Mouse (Mus musculus) neural tube, embryonic 11.5 days (tissue): Measurements from ENCODE around the gene Ston1. TPM values are rescaled to one million over a fixed set of nuclear protein-coding genes. Genes with fewer than 3 reads are reported as not detected.
A peak's percentile ranks its signal among the peaks of the same experiment; 100 is the strongest.

Experiments used
- ATAC-seq: fragments of 200-750 bp; cut with Nextera tagmentation; 2 replicates; pipeline ENCODE4 v1.8.0; 2017; ENCODE audit warnings: moderate number of reproducible peaks, mild to moderate bottlenecking, moderate TSS enrichment, moderate library complexity; ENCODE audit not compliant: insufficient read depth, low FRiP score, low TSS enrichment
- DNase-seq: peaks from one replicate; pipeline ENCODE4 v3.0.0-alpha.2; 2015; ENCODE audit warnings: low spot score
- H3K27ac ChIP-seq: fragments of 300-500 bp; sonication (generic); 2 replicates; pipeline ENCODE4 v1.5.1; 2014; ENCODE audit warnings: low read depth, mild to moderate bottlenecking, low read length
- H3K27me3 ChIP-seq: fragments of 300-500 bp; sonication (generic); 2 replicates; pipeline ENCODE4 v1.6.1; 2014; ENCODE audit warnings: mild to moderate bottlenecking, low read length, mixed read lengths; ENCODE audit not compliant: control insufficient read depth, insufficient read depth
- H3K36me3 ChIP-seq: fragments of 300-500 bp; sonication (generic); 2 replicates; pipeline ENCODE4 v1.6.1; 2014; ENCODE audit warnings: mild to moderate bottlenecking, low read length, moderate library complexity, mixed read lengths; ENCODE audit not compliant: control insufficient read depth, insufficient read depth
- H3K4me1 ChIP-seq: fragments of 300-500 bp; sonication (generic); 2 replicates; pipeline ENCODE4 v1.6.1; 2014; ENCODE audit warnings: low read length, mixed read lengths; ENCODE audit not compliant: control insufficient read depth, insufficient read depth
- H3K4me2 ChIP-seq: fragments of 300-500 bp; sonication (generic); 2 replicates; pipeline ENCODE4 v1.6.1; 2014; ENCODE audit warnings: low read depth, mild to moderate bottlenecking, moderate library complexity
- H3K4me3 ChIP-seq: fragments of 300-500 bp; sonication (generic); 2 replicates; pipeline ENCODE4 v1.5.1; 2014; ENCODE audit warnings: low read depth, low read length
- H3K9ac ChIP-seq: fragments of 300-500 bp; sonication (generic); 2 replicates; pipeline ENCODE4 v1.6.1; 2014; ENCODE audit warnings: mild to moderate bottlenecking, low read length
- H3K9me3 ChIP-seq: fragments of 300-500 bp; sonication (generic); 2 replicates; pipeline ENCODE4 v1.6.1; 2016; ENCODE audit warnings: low read length; ENCODE audit not compliant: control insufficient read depth
- WGBS: fragments of 180-500 bp; shearing (Covaris S2); extraction: QIAGEN DNeasy Blood & Tissue Kit; methylation state at CpG from one replicate; pipeline ENCODE4 v1.1.7; 2014; 5-methylcytosine and 5-hydroxymethylcytosine counted together
- polyA plus RNA-seq: library from polyadenylated mRNA; unstranded; fragments of >200 nt; fragmentation: Nextera tagmentation; extraction: Ambion mirVana; gene quantifications from 2 replicates; pipeline ENCODE4 v1.2.1, GENCODE M21; 2014

The Ston1 gene
- polyA plus RNA-seq, 1 experiment from 2014 or later: 2.8 TPM

DNA sequence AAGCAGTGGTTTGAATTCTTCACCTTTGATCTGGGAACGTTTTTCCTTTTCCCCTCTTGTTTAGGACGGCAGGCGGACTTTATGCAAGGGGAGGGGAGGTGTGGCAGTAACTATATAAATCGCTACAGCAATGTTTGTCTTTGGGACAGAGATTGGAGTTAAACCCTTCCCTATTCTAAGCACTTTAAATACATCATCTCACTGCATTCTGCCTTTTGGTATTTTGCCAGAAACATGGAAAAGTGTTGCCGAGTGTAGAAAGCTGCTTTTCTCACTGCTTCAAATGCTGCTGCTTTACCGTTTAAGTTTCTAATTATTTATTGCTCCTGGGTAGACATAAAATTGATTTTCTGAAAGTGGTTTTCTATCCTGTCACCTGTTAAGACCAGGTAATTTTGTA, 104.9 kb downstream of the Ston1 start:
- H3K27ac ChIP-seq: no peak overlapping the region
- no peak overlapping the region for H3K4me3 ChIP-seq
- no peaks in the 10 kb centered on the region for H3K27me3 ChIP-seq
- 38% methylated on average over 6 of the region's 6 CpGs for WGBS
- DNase-seq (no peak), ATAC-seq (no peak)
- no peak overlapping the region for H3K9ac ChIP-seq
- H3K36me3 ChIP-seq: no peaks in the 10 kb centered on the region
- H3K9me3 ChIP-seq: no peaks in the 10 kb centered on the region
- no peaks in the 10 kb centered on the region for H3K4me1 ChIP-seq
- H3K4me2 ChIP-seq: no peak overlapping the region

DNA sequence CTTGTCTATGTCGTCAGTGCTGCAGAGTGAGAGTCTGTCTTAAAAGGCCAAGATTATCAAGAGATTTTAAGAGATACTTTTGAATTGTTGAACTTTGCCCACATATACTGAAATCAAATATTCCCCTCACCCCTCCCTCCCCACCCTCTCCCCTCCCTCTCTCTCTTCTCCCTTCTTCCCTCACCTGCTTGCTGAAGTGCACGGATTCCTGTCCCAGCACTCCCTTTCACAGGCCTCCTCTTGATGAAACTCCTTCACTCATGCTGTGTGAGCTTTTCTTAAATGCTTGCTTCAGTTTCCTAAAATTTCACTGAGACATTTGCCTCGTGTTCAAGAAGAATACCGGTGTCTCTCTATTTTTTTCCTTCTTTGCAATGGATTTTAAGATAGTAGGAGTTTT, 105.6 kb downstream of the Ston1 start:
- WGBS: 46% methylated on average over 4 of the region's 4 CpGs
- no peaks in the 10 kb centered on the region for H3K36me3 ChIP-seq
- no peak overlapping the region for H3K27ac ChIP-seq
- no peaks in the 10 kb centered on the region for H3K9me3 ChIP-seq
- no peak for DNase-seq
- no peak overlapping the region for H3K9ac ChIP-seq
- no peak overlapping the region for H3K4me2 ChIP-seq
- H3K4me1 ChIP-seq: no peaks in the 10 kb centered on the region
- ATAC-seq: no peak
- no peaks in the 10 kb centered on the region for H3K27me3 ChIP-seq
- no peak overlapping the region for H3K4me3 ChIP-seq

DNA sequence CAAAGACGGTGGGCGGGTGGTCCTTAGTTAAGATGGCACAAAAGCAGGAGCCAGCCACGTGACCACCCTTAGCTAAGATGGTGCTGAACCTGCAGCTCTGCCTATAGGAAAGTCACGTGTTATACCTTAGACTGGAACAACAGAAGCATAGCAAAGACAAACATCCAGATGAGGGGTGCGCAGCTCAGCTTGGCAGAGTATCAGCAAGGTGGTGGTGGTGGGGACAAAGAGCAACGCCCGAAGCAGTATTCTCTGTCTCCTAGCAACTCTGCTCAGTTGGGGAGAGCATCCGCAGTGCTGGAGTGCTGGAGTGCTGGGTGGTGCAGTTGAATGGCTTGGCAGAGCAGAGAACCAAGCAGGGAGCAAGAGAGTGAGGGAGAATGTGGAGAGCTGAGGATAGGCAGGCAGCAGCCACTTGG, 108.8 kb downstream of the Ston1 start:
- Histone ChIP-seq H3K4me3 (no peak overlapping the region), H3K9ac (no peak overlapping the region), H3K36me3 (no peaks in the 10 kb centered on the region), H3K9me3 (no peaks in the 10 kb centered on the region), H3K4me2 (no peak overlapping the region), H3K27ac (no peak overlapping the region), H3K4me1 (no peaks in the 10 kb centered on the region), H3K27me3 (no peaks in the 10 kb centered on the region)
- ATAC-seq (peak; percentile 60), DNase-seq (peak; percentile 21)
- WGBS: 32% methylated on average over 8 of the region's 8 CpGs

Other genes with a start within 250 kb of the Ston1 start
- 8.1 and 8.3 TPM in 2 replicates for gene Foxn2, start 157.0 kb upstream of the Ston1 start, polyA plus RNA-seq
- gene Ppp1r21, start 67.6 kb upstream of the Ston1 start, polyA plus RNA-seq: 25.6 and 29.3 TPM in 2 replicates
- gene Gtf2a1l, start 71.0 kb downstream of the Ston1 start, polyA plus RNA-seq: 0.31 TPM in 2 replicates
- 0.91 and 0.99 TPM in 2 replicates for gene Lhcgr, start 194.3 kb downstream of the Ston1 start, polyA plus RNA-seq